Mouse (Mus musculus): ENCODE results near the gene Defb48. TPM values are rescaled to one million over a fixed set of nuclear protein-coding genes. Genes with fewer than 3 reads are reported as not detected.
A peak's percentile ranks its signal among the peaks of the same experiment; 100 is the strongest.

The Defb48 gene
- polyA plus RNA-seq (2012; rRNA removed): not detected in 2 replicates

- no peak for DNase-seq (ENCODE audit: low spot score)
Observed at GRCm38 (mm10) chr14:62984410-62984809, at the start of gene Defb48. Gene Defb48 (minus strand): TSS chr14:62984510.

- no peak for DNase-seq (ENCODE audit: low spot score)
Observed at GRCm38 (mm10) chr14:63020524-63021156, 36.3 kb upstream of the Defb48 start.

- no peak for DNase-seq (ENCODE audit: low spot score)
Observed at GRCm38 (mm10) chr14:63014667-63015066, 30.4 kb upstream of the Defb48 start.

GRCm38 (mm10) chr14:63013082-63013481 is 28.8 kb upstream of the Defb48 start:
- DNase-seq (ENCODE audit: low spot score): no peak

- no peak for DNase-seq (ENCODE audit: low spot score)
Observed at GRCm38 (mm10) chr14:63011471-63011870, 27.2 kb upstream of the Defb48 start, which contains the start of gene Defb43. Gene Defb43 (plus strand): TSS chr14:63011771.

GRCm38 (mm10) chr14:63002588-63002987 is 18.3 kb upstream of the Defb48 start:
- no peak for DNase-seq (ENCODE audit: low spot score)

- no peak for DNase-seq (ENCODE audit: low spot score)
Observed at GRCm38 (mm10) chr14:62998977-62999376, 14.7 kb upstream of the Defb48 start.

- no peak for DNase-seq (ENCODE audit: low spot score)
Observed at GRCm38 (mm10) chr14:62997777-62998176, 13.5 kb upstream of the Defb48 start, which contains the start of gene Defb47. Gene Defb47 (plus strand): TSS chr14:62998077.

- no peak for DNase-seq (ENCODE audit: low spot score)
Observed at GRCm38 (mm10) chr14:62991849-62992510, 7.7 kb upstream of the Defb48 start.

GRCm38 (mm10) chr14:62991271-62991670 is 7.0 kb upstream of the Defb48 start:
- no peak for DNase-seq (ENCODE audit: low spot score)

GRCm38 (mm10) chr14:62979815-62980214 is 4.5 kb downstream of the Defb48 start:
- no peak for DNase-seq (ENCODE audit: low spot score)

- DNase-seq (ENCODE audit: low spot score): peak; percentile 52
Observed at GRCm38 (mm10) chr14:62975046-62975445, 9.3 kb downstream of the Defb48 start.

GRCm38 (mm10) chr14:62965811-62966520 is 18.3 kb downstream of the Defb48 start:
- DNase-seq (ENCODE audit: low spot score): no peak

GRCm38 (mm10) chr14:62965342-62965741 is 19.0 kb downstream of the Defb48 start:
- no peak for DNase-seq (ENCODE audit: low spot score)

GRCm38 (mm10) chr14:62963632-62964031 is 20.7 kb downstream of the Defb48 start:
- DNase-seq (ENCODE audit: low spot score): no peak

- no peak for DNase-seq (ENCODE audit: low spot score)
Observed at GRCm38 (mm10) chr14:62956091-62956490, 28.2 kb downstream of the Defb48 start.

- no peak for DNase-seq (ENCODE audit: low spot score)
Observed at GRCm38 (mm10) chr14:62946794-62947193, 37.5 kb downstream of the Defb48 start.

- no peak for DNase-seq (ENCODE audit: low spot score)
Observed at GRCm38 (mm10) chr14:62940383-62941074, 43.8 kb downstream of the Defb48 start.

- no peak for DNase-seq (ENCODE audit: low spot score)
Observed at GRCm38 (mm10) chr14:62939435-62939834, 44.9 kb downstream of the Defb48 start.

GRCm38 (mm10) chr14:62937675-62938074 is 46.6 kb downstream of the Defb48 start:
- DNase-seq (ENCODE audit: low spot score): no peak

GRCm38 (mm10) chr14:62936631-62937380 is 47.5 kb downstream of the Defb48 start:
- DNase-seq (ENCODE audit: low spot score): no peak
